Comparison of ENCODE assay signal across 12 mouse cellular contexts in genomic region chr1:74698791-74699190, GRCm38 (mm10). TPM values are rescaled to one million over a fixed set of nuclear protein-coding genes. Genes with fewer than 3 reads are reported as not detected.
DNase-seq lines count a peak whose midpoint lies in the region; ATAC-seq and TF ChIP-seq lines count a peak whose summit lies in the region.
"Had no signal": no experiment of that assay in that cellular context is flagged by ENCODE, and none has a peak within 500 bp of the region (broad histone marks: within the 10 kb centered on the region; RNA-seq: fewer than 3 reads in every experiment).

No protein-coding gene starts in this region.

- ATAC-seq in heart, embryonic 14.5 days (ENCODE audit: insufficient number of reproducible peaks, insufficient read depth, low FRiP score, low read depth), result peak; percentile 64
- ATAC-seq in lung, postnatal 0 days, result peak; percentile 31
- no peak for ATAC-seq in forebrain, embryonic 14.5 days
- ATAC-seq in forebrain, embryonic 15.5 days (replicated peaks), result no peak

- H3K9me3 ChIP-seq in heart, embryonic 14.5 days (ENCODE audit: control insufficient read depth, low read length), result no peaks in the 10 kb centered on the region
- H3K9me3 ChIP-seq in lung, postnatal 0 days (ENCODE audit: low read length), result no peaks in the 10 kb centered on the region
- no peaks in the 10 kb centered on the region for H3K9me3 ChIP-seq in forebrain, embryonic 14.5 days (replicated peaks; ENCODE audit: control insufficient read depth, low read length)
- no peaks in the 10 kb centered on the region for H3K9me3 ChIP-seq in forebrain, embryonic 15.5 days
- H3K9me3 ChIP-seq: hindbrain, embryonic 15.5 days had no signal

- H3K27ac ChIP-seq in heart, embryonic 14.5 days (replicated peaks in 1 of 2; ENCODE audit: control insufficient read depth in 1 of 2, insufficient read depth in 1 of 2, low read depth in 2 of 2, low read length in 2 of 2), result peak overlapping the region; percentile 69 to 77
- no peak overlapping the region for H3K27ac ChIP-seq in lung, postnatal 0 days (ENCODE audit: low read length)
- H3K27ac ChIP-seq in forebrain, embryonic 14.5 days (ENCODE audit: low read depth, low read length), result no peak overlapping the region
- no peak overlapping the region for H3K27ac ChIP-seq in forebrain, embryonic 15.5 days (replicated peaks)
- H3K27ac ChIP-seq: hindbrain, embryonic 15.5 days had no signal

- no peak for TF ChIP-seq EP300 in lung, postnatal 0 days (IDR thresholded peaks at IDR 0.05)

- no peaks in the 10 kb centered on the region; the same call in 1 of the 2 replicates for H3K4me1 ChIP-seq in lung, adult 2 months (ENCODE audit: control insufficient read depth, insufficient read depth, low read length)
- peaks cover 5 to 20% of the 10 kb centered on the region in 2 experiments for H3K4me1 ChIP-seq in heart, embryonic 14.5 days (ENCODE audit: control insufficient read depth in 2 of 2, insufficient read depth in 2 of 2, low read length in 2 of 2)
- no peaks in the 10 kb centered on the region for H3K4me1 ChIP-seq in lung, postnatal 0 days (ENCODE audit: insufficient read depth, low read depth, low read length)
- H3K4me1 ChIP-seq in forebrain, embryonic 14.5 days (ENCODE audit: control insufficient read depth, insufficient read depth, low read length), result no peaks in the 10 kb centered on the region
- no peaks in the 10 kb centered on the region for H3K4me1 ChIP-seq in forebrain, embryonic 15.5 days
- H3K4me1 ChIP-seq: hindbrain, embryonic 15.5 days had no signal

- H3K4me3 ChIP-seq in lung, adult 2 months (replicated peaks; ENCODE audit: extremely low read depth, low read depth, low read length), result no peak overlapping the region
- no peak overlapping the region for H3K4me3 ChIP-seq in heart, embryonic 14.5 days (ENCODE audit: control insufficient read depth in 1 of 2, insufficient read depth in 1 of 2, low read depth in 1 of 2, low read length in 2 of 2)
- no peak overlapping the region for H3K4me3 ChIP-seq in lung, postnatal 0 days (ENCODE audit: low read depth, low read length)
- H3K4me3 ChIP-seq in forebrain, embryonic 14.5 days (ENCODE audit: low read depth, low read length), result no peak overlapping the region
- H3K4me3 ChIP-seq in forebrain, embryonic 15.5 days, result no peak overlapping the region
- H3K4me3 ChIP-seq: hindbrain, embryonic 15.5 days; myocyte had no signal

- H3K36me3 ChIP-seq in heart, embryonic 14.5 days (ENCODE audit: control insufficient read depth, insufficient read depth, low read length), result peaks cover 71% of the 10 kb centered on the region
- peaks cover 13% of the 10 kb centered on the region; the same call in 1 of the 2 replicates for H3K36me3 ChIP-seq in lung, postnatal 0 days (ENCODE audit: insufficient read depth, low read length)
- peaks cover 75% of the 10 kb centered on the region for H3K36me3 ChIP-seq in forebrain, embryonic 14.5 days (ENCODE audit: control insufficient read depth, insufficient read depth, low read length)
- peaks cover 50% of the 10 kb centered on the region for H3K36me3 ChIP-seq in forebrain, embryonic 15.5 days

- H3K27me3 ChIP-seq in heart, embryonic 14.5 days (ENCODE audit: control insufficient read depth, insufficient read depth, low read length), result no peaks in the 10 kb centered on the region
- no peaks in the 10 kb centered on the region for H3K27me3 ChIP-seq in lung, postnatal 0 days (replicated peaks; ENCODE audit: insufficient read depth, low read length)
- H3K27me3 ChIP-seq in forebrain, embryonic 14.5 days (replicated peaks; ENCODE audit: control insufficient read depth, insufficient read depth, low read length), result no peaks in the 10 kb centered on the region
- no peaks in the 10 kb centered on the region for H3K27me3 ChIP-seq in forebrain, embryonic 15.5 days
- H3K27me3 ChIP-seq: hindbrain, embryonic 15.5 days had no signal

- no peak for TF ChIP-seq POLR2A in lung, adult 2 months (IDR thresholded peaks at IDR 0.05; ENCODE audit: borderline replicate concordance, extremely low read depth, low read depth, low read length)

- DNase-seq in lung, adult 18-20 months, result peak; percentile 33 to 34
- no peak for DNase-seq in lung, adult 2 months
- DNase-seq in lung, postnatal 0 days (ENCODE audit: low spot score), result peak; percentile 32
- no peak for DNase-seq in forebrain, embryonic 14.5 days (ENCODE audit: low spot score)
- no peak for DNase-seq in right cerebral cortex, postnatal 36 days (ENCODE audit: low spot score in 2 of 2)
- DNase-seq: cerebellum, adult 9-10 months; right cerebral cortex, adult 18-20 months; thymus, adult 18-20 months had no signal

- H3K4me2 ChIP-seq in heart, embryonic 14.5 days (ENCODE audit: low read length), result no peak overlapping the region
- H3K4me2 ChIP-seq in lung, postnatal 0 days (replicated peaks; ENCODE audit: low read depth, low read length), result no peak overlapping the region
- no peak overlapping the region for H3K4me2 ChIP-seq in forebrain, embryonic 14.5 days (ENCODE audit: low read length)
- H3K4me2 ChIP-seq in forebrain, embryonic 15.5 days (replicated peaks), result no peak overlapping the region
- H3K4me2 ChIP-seq: hindbrain, embryonic 15.5 days had no signal

- no peak overlapping the region for H3K9ac ChIP-seq in heart, embryonic 14.5 days (ENCODE audit: low read length)
- H3K9ac ChIP-seq in lung, postnatal 0 days (replicated peaks; ENCODE audit: low read depth), result no peak overlapping the region
- no peak overlapping the region for H3K9ac ChIP-seq in forebrain, embryonic 14.5 days (ENCODE audit: low read length)
- no peak overlapping the region for H3K9ac ChIP-seq in forebrain, embryonic 15.5 days (replicated peaks)
- H3K9ac ChIP-seq: hindbrain, embryonic 15.5 days had no signal

- 53% methylated on average over 1 of the region's 1 CpGs for WGBS in lung, adult 2 months
- WGBS in heart, embryonic 14.5 days, result 18% methylated on average over 1 of the region's 1 CpGs
- WGBS in lung, postnatal 0 days, result 63% methylated on average over 1 of the region's 1 CpGs
- WGBS in forebrain, embryonic 14.5 days, result 85% methylated on average over 1 of the region's 1 CpGs
- WGBS in forebrain, embryonic 15.5 days, result 92% methylated on average over 1 of the region's 1 CpGs

- TF ChIP-seq CTCF in lung, adult 2 months (IDR thresholded peaks at IDR 0.05; ENCODE audit: insufficient read depth, low read length), result no peak
- no peak for TF ChIP-seq CTCF in lung, postnatal 0 days (IDR thresholded peaks at IDR 0.05)

RNA-seq across cellular contexts. Expression of gene Cyp27a1, which starts 14.6 kb away (rescaled TPM):
- 16.9 and 25.4 TPM in 2 replicates for polyA plus RNA-seq in lung, adult 2 months (2012; rRNA removed)
- polyA plus RNA-seq in heart, embryonic 14.5 days (2014; fragmentation: Nextera tagmentation; extraction: Ambion mirVana), result 16.3 and 19.1 TPM in 2 replicates
- 5.2 and 5.4 TPM in 2 replicates for polyA plus RNA-seq in lung, postnatal 0 days (2015; fragmentation: Nextera tagmentation; extraction: Ambion mirVana)
- polyA plus RNA-seq in forebrain, embryonic 14.5 days (2014; fragmentation: Nextera tagmentation; extraction: Ambion mirVana), result 1.2 and 1.9 TPM in 2 replicates
- polyA plus RNA-seq in forebrain, embryonic 15.5 days (2015; fragmentation: Nextera tagmentation; extraction: Ambion mirVana), result 0.91 and 1.6 TPM in 2 replicates

RNA-seq across cellular contexts. Expression of gene Ttll4, which starts 37.2 kb away (rescaled TPM):
- polyA plus RNA-seq in lung, adult 2 months (2012; rRNA removed), result 13.7 and 16.1 TPM in 2 replicates
- 12.3 and 13.2 TPM in 2 replicates for polyA plus RNA-seq in heart, embryonic 14.5 days (2014; fragmentation: Nextera tagmentation; extraction: Ambion mirVana)
- polyA plus RNA-seq in lung, postnatal 0 days (2015; fragmentation: Nextera tagmentation; extraction: Ambion mirVana), result 4.2 and 4.7 TPM in 2 replicates
- polyA plus RNA-seq in forebrain, embryonic 14.5 days (2014; fragmentation: Nextera tagmentation; extraction: Ambion mirVana), result 14.0 and 14.4 TPM in 2 replicates
- polyA plus RNA-seq in forebrain, embryonic 15.5 days (2015; fragmentation: Nextera tagmentation; extraction: Ambion mirVana), result 15.3 and 16.1 TPM in 2 replicates

RNA-seq across cellular contexts. Expression of gene Prkag3, which starts 50.2 kb away (rescaled TPM):
- 5.9 and 11.4 TPM in 2 replicates for polyA plus RNA-seq in lung, adult 2 months (2012; rRNA removed)
- polyA plus RNA-seq in heart, embryonic 14.5 days (2014; fragmentation: Nextera tagmentation; extraction: Ambion mirVana), result 4.9 and 6.1 TPM in 2 replicates
- 2.6 and 4.6 TPM in 2 replicates for polyA plus RNA-seq in lung, postnatal 0 days (2015; fragmentation: Nextera tagmentation; extraction: Ambion mirVana)
- polyA plus RNA-seq in forebrain, embryonic 14.5 days (2014; fragmentation: Nextera tagmentation; extraction: Ambion mirVana), result not detected in 2 replicates
- polyA plus RNA-seq in forebrain, embryonic 15.5 days (2015; fragmentation: Nextera tagmentation; extraction: Ambion mirVana), result not detected in 2 replicates
- polyA plus RNA-seq: hindbrain, embryonic 15.5 days had no signal

Comparison
In these comparisons a context has a peak if more than half of its experiments do, and no peak if none do; other contexts are left out.
1. DNase-seq: peak in lung, adult 18-20 months (2 of 2) and lung, postnatal 0 days (single experiment); none in lung, adult 2 months (single experiment), forebrain, embryonic 14.5 days (single experiment) and right cerebral cortex, postnatal 36 days (0 of 2).
2. ATAC-seq: peak in heart, embryonic 14.5 days (single experiment) and lung, postnatal 0 days (single experiment); none in forebrain, embryonic 14.5 days (single experiment) and forebrain, embryonic 15.5 days (single experiment).
3. H3K27ac ChIP-seq: peak in heart, embryonic 14.5 days (2 of 2); none in lung, postnatal 0 days (single experiment), forebrain, embryonic 14.5 days (single experiment) and forebrain, embryonic 15.5 days (single experiment).